14 mouse cellular contexts compared by ENCODE assay signal in the genomic region with DNA sequence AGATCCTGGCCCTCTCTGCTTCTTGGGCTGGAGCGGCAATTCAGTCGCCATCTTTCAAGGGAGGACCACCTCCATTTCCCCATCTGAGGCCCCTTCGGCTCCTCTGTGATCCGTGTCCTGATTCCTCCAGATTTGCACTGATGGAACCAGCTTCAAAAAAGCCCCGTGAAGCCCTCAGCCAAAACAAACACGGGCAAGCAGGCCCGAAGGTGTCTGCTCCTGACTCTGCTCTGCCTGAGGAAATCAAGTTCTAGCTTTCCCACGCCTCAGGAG. TPM values are rescaled to one million over a fixed set of nuclear protein-coding genes. Genes with fewer than 3 reads are reported as not detected.
DNase-seq lines count a peak whose midpoint lies in the region; ATAC-seq lines count a peak whose summit lies in the region.
"Had no signal": no experiment of that assay in that cellular context is flagged by ENCODE, and none has a peak within 500 bp of the region (broad histone marks: within the 10 kb centered on the region; RNA-seq: fewer than 3 reads in every experiment).

No protein-coding gene starts in this region.

- H3K4me2 ChIP-seq in kidney, embryonic 16.5 days (replicated peaks; ENCODE audit: low read depth, low read length), result peak overlapping the region; percentile 12; the same call in 1 of the 2 replicates
- no peak overlapping the region for H3K4me2 ChIP-seq in forebrain, embryonic 13.5 days
- H3K4me2 ChIP-seq in intestine, embryonic 15.5 days (replicated peaks), result no peak overlapping the region; the same call in 1 of the 2 replicates
- H3K4me2 ChIP-seq in neural tube, embryonic 13.5 days, result no peak overlapping the region

- no peak overlapping the region for H3K4me3 ChIP-seq in kidney, embryonic 16.5 days (ENCODE audit: low read length)
- no peak overlapping the region for H3K4me3 ChIP-seq in forebrain, embryonic 13.5 days
- H3K4me3 ChIP-seq in intestine, embryonic 15.5 days (replicated peaks), result no peak overlapping the region
- no peak overlapping the region for H3K4me3 ChIP-seq in neural tube, embryonic 13.5 days

- H3K27ac ChIP-seq in kidney, embryonic 16.5 days (ENCODE audit: low read length), result peak overlapping the region; percentile 69; the same call in 1 of the 2 replicates
- H3K27ac ChIP-seq in forebrain, embryonic 13.5 days, result peak overlapping the region; percentile 60
- peak overlapping the region; percentile 1; the same call in 1 of the 2 replicates for H3K27ac ChIP-seq in intestine, embryonic 15.5 days
- H3K27ac ChIP-seq in neural tube, embryonic 13.5 days (replicated peaks), result peak overlapping the region; percentile 80

- H3K27me3 ChIP-seq in kidney, embryonic 16.5 days (ENCODE audit: insufficient read depth, low read length), result no peaks in the 10 kb centered on the region
- no peaks in the 10 kb centered on the region; the same call in 1 of the 2 replicates for H3K27me3 ChIP-seq in forebrain, embryonic 13.5 days
- H3K27me3 ChIP-seq in intestine, embryonic 15.5 days (replicated peaks), result no peaks in the 10 kb centered on the region
- H3K27me3 ChIP-seq in neural tube, embryonic 13.5 days, result no peaks in the 10 kb centered on the region; the same call in 1 of the 2 replicates

- DNase-seq in kidney, adult 18-20 months, result no peak
- DNase-seq in right cerebral cortex, postnatal 4 days, result no peak
- no peak for DNase-seq in urinary bladder, adult 18-20 months (ENCODE audit: low spot score in 2 of 2)
- DNase-seq in gastrocnemius, postnatal 4 days (ENCODE audit: low spot score in 2 of 2), result no peak
- DNase-seq: adrenal gland, postnatal 25 days; cerebellum, adult 18-20 months; kidney, adult 9 months; lung, adult 2 months had no signal

- ATAC-seq in kidney, embryonic 16.5 days (ENCODE audit: low FRiP score, low TSS enrichment), result no peak
- no peak for ATAC-seq in forebrain, embryonic 13.5 days
- no peak for ATAC-seq in intestine, embryonic 15.5 days
- ATAC-seq in neural tube, embryonic 13.5 days (ENCODE audit: low read depth), result peak; percentile 1; the same call in 1 of the 2 replicates

- no peaks in the 10 kb centered on the region for H3K36me3 ChIP-seq in kidney, embryonic 16.5 days (ENCODE audit: insufficient read depth, low read length)
- no peaks in the 10 kb centered on the region for H3K36me3 ChIP-seq in forebrain, embryonic 13.5 days (ENCODE audit: poor library complexity, severe bottlenecking)
- H3K36me3 ChIP-seq in intestine, embryonic 15.5 days, result no peaks in the 10 kb centered on the region
- no peaks in the 10 kb centered on the region for H3K36me3 ChIP-seq in neural tube, embryonic 13.5 days

- 0 out of 2 replicates have a peak overlapping the region, but pooled peaks have one; percentile 26 for H3K9ac ChIP-seq in kidney, embryonic 16.5 days (replicated peaks; ENCODE audit: low read length)
- H3K9ac ChIP-seq in forebrain, embryonic 13.5 days, result no peak overlapping the region
- H3K9ac ChIP-seq in intestine, embryonic 15.5 days, result no peak overlapping the region
- H3K9ac ChIP-seq in neural tube, embryonic 13.5 days, result no peak overlapping the region

- 28% methylated on average over 8 of the region's 8 CpGs for WGBS in kidney, embryonic 16.5 days
- 71% methylated on average over 8 of the region's 8 CpGs for WGBS in forebrain, embryonic 13.5 days
- 45% methylated on average over 8 of the region's 8 CpGs for WGBS in intestine, embryonic 15.5 days
- WGBS in neural tube, embryonic 13.5 days, result 72% methylated on average over 8 of the region's 8 CpGs

- H3K4me1 ChIP-seq in kidney, embryonic 16.5 days (ENCODE audit: insufficient read depth, low read length), result peaks cover 31% of the 10 kb centered on the region
- H3K4me1 ChIP-seq in forebrain, embryonic 13.5 days, result peaks cover 41% of the 10 kb centered on the region
- peaks cover 29% of the 10 kb centered on the region for H3K4me1 ChIP-seq in intestine, embryonic 15.5 days (replicated peaks)
- peaks cover 47% of the 10 kb centered on the region for H3K4me1 ChIP-seq in neural tube, embryonic 13.5 days (replicated peaks)

- no peaks in the 10 kb centered on the region for H3K9me3 ChIP-seq in kidney, embryonic 16.5 days (ENCODE audit: low read length)
- no peaks in the 10 kb centered on the region for H3K9me3 ChIP-seq in forebrain, embryonic 13.5 days (replicated peaks)
- no peaks in the 10 kb centered on the region for H3K9me3 ChIP-seq in intestine, embryonic 15.5 days
- no peaks in the 10 kb centered on the region for H3K9me3 ChIP-seq in neural tube, embryonic 13.5 days

RNA-seq across cellular contexts. Expression of a gene that starts 0.9 kb away (rescaled TPM):
- 2.2 and 3.1 TPM in 2 replicates for polyA plus RNA-seq in kidney, embryonic 16.5 days (2015; fragmentation: Nextera tagmentation; extraction: Ambion mirVana)
- 3.7 and 4.6 TPM in 2 replicates for polyA plus RNA-seq in forebrain, embryonic 13.5 days (2015; fragmentation: Nextera tagmentation; extraction: Ambion mirVana)
- 2.3 TPM in 2 replicates for polyA plus RNA-seq in intestine, embryonic 15.5 days (2015; fragmentation: Nextera tagmentation; extraction: Ambion mirVana)
- 3.3 and 5.1 TPM in 2 replicates for polyA plus RNA-seq in neural tube, embryonic 13.5 days (2015; fragmentation: Nextera tagmentation; extraction: Ambion mirVana)
- total RNA-seq in gastrocnemius, postnatal 4 days (2021), result 1 to 10 TPM; 2.8 to 3.1 TPM

RNA-seq across cellular contexts. Expression of a gene that starts 34.9 kb away (rescaled TPM):
- not detected in 2 replicates for polyA plus RNA-seq in kidney, embryonic 16.5 days (2015; fragmentation: Nextera tagmentation; extraction: Ambion mirVana)
- 0.68 TPM in 1 of 2 replicates, not detected in the other for polyA plus RNA-seq in forebrain, embryonic 13.5 days (2015; fragmentation: Nextera tagmentation; extraction: Ambion mirVana)
- polyA plus RNA-seq in intestine, embryonic 15.5 days (2015; fragmentation: Nextera tagmentation; extraction: Ambion mirVana), result 44.6 and 53.2 TPM in 2 replicates
- 0.27 TPM in 1 of 2 replicates, not detected in the other for polyA plus RNA-seq in neural tube, embryonic 13.5 days (2015; fragmentation: Nextera tagmentation; extraction: Ambion mirVana)
- total RNA-seq in gastrocnemius, postnatal 4 days (2021), result not detected
- total RNA-seq: adrenal gland, postnatal 25 days had no signal
- polyA plus RNA-seq: gonadal fat pad, adult 2 months; lung, adult 2 months; testis, adult 2 months had no signal

RNA-seq across cellular contexts. Expression of a gene that starts 35.5 kb away (rescaled TPM):
- polyA plus RNA-seq in kidney, embryonic 16.5 days (2015; fragmentation: Nextera tagmentation; extraction: Ambion mirVana), result 31.9 and 36.1 TPM in 2 replicates
- polyA plus RNA-seq in forebrain, embryonic 13.5 days (2015; fragmentation: Nextera tagmentation; extraction: Ambion mirVana), result 39.0 and 41.0 TPM in 2 replicates
- 46.0 and 49.9 TPM in 2 replicates for polyA plus RNA-seq in intestine, embryonic 15.5 days (2015; fragmentation: Nextera tagmentation; extraction: Ambion mirVana)
- polyA plus RNA-seq in neural tube, embryonic 13.5 days (2015; fragmentation: Nextera tagmentation; extraction: Ambion mirVana), result 32.5 and 37.6 TPM in 2 replicates
- 10 to 100 TPM; 81.4 to 89.8 TPM for total RNA-seq in gastrocnemius, postnatal 4 days (2021)

Comparison
In these comparisons a context has a peak if more than half of its experiments do, and no peak if none do; other contexts are left out.
1. H3K27ac ChIP-seq: peak in every context shown above with its lines; median percentile 80 in neural tube, embryonic 13.5 days; 69 in kidney, embryonic 16.5 days; 60 in forebrain, embryonic 13.5 days; 1 in intestine, embryonic 15.5 days.
2. RNA of a gene that starts 34.9 kb away (polyA plus RNA-seq): 44.6 to 53.2 TPM in intestine, embryonic 15.5 days; 0.68 TPM in forebrain, embryonic 13.5 days, 0.27 TPM in neural tube, embryonic 13.5 days and not detected in kidney, embryonic 16.5 days; every median in the first group is over 10 times any median in the second.